Mouse (Mus musculus) intestine, postnatal 0 days (tissue): ENCODE measurements around the gene Thbs4. TPM values are rescaled to one million over a fixed set of nuclear protein-coding genes. Genes with fewer than 3 reads are reported as not detected.
A peak's percentile ranks its signal among the peaks of the same experiment; 100 is the strongest.

Experiments
- ATAC-seq: fragments of 200-750 bp; cut with Nextera tagmentation; 2 replicates; pipeline ENCODE4 v1.8.0; 2017; ENCODE audit warnings: mild to moderate bottlenecking, moderate TSS enrichment, moderate library complexity
- H3K27ac ChIP-seq: fragments of 300-500 bp; sonication (generic); 2 replicates; pipeline ENCODE4 v1.5.1; 2014; ENCODE audit warnings: mild to moderate bottlenecking, low read depth, low read length, moderate library complexity
- H3K27me3 ChIP-seq: fragments of 300-500 bp; sonication (generic); replicated peaks from 2 replicates; pipeline ENCODE4 v1.6.1; 2014; ENCODE audit warnings: low read length, mixed read lengths; ENCODE audit not compliant: control insufficient read depth, insufficient read depth
- H3K36me3 ChIP-seq: fragments of 300-500 bp; sonication (generic); 2 replicates; pipeline ENCODE4 v1.6.1; 2014; ENCODE audit warnings: mild to moderate bottlenecking, moderate library complexity; ENCODE audit not compliant: control insufficient read depth, insufficient read depth
- H3K4me1 ChIP-seq: fragments of 300-500 bp; sonication (generic); replicated peaks from 2 replicates; pipeline ENCODE4 v1.6.1; 2014; ENCODE audit warnings: antibody characterized with exemption, low read length, mixed read lengths; ENCODE audit not compliant: control insufficient read depth, insufficient read depth
- H3K4me2 ChIP-seq: fragments of 300-500 bp; sonication (generic); replicated peaks from 2 replicates; pipeline ENCODE4 v1.6.1; 2014; ENCODE audit warnings: low read depth, mild to moderate bottlenecking, moderate library complexity
- H3K4me3 ChIP-seq: fragments of 300-500 bp; sonication (generic); 2 replicates; pipeline ENCODE4 v1.5.1; 2014; ENCODE audit warnings: low read depth, low read length
- H3K9ac ChIP-seq: fragments of 300-500 bp; sonication (generic); 2 replicates; pipeline ENCODE4 v1.6.1; 2014; ENCODE audit warnings: mild to moderate bottlenecking, low read depth, low read length
- H3K9me3 ChIP-seq: fragments of 300-500 bp; sonication (generic); 2 replicates; pipeline ENCODE4 v1.6.1; 2016; ENCODE audit warnings: mixed run types; ENCODE audit not compliant: control insufficient read depth
- CTCF ChIP-seq: sonication (generic); IDR thresholded peaks from 2 replicates; pipeline ENCODE4 v1.5.1; 2016; ENCODE audit warnings: low read depth, mild to moderate bottlenecking, control low read depth, antibody characterized with exemption, moderate library complexity
- WGBS: fragments of 180-500 bp; shearing (Covaris S2); extraction: QIAGEN DNeasy Blood & Tissue Kit; methylation state at CpG from one replicate; pipeline ENCODE4 v1.1.7; 2014; 5-methylcytosine and 5-hydroxymethylcytosine counted together
- polyA plus RNA-seq: library from polyadenylated mRNA; unstranded; fragments of >200 nt; fragmentation: Nextera tagmentation; extraction: Ambion mirVana; gene quantifications from 2 replicates; pipeline ENCODE4 v1.2.1, GENCODE M21; 2015

Thbs4 gene
- polyA plus RNA-seq, 1 experiment from 2014 or later, result 7.1 TPM

DNA sequence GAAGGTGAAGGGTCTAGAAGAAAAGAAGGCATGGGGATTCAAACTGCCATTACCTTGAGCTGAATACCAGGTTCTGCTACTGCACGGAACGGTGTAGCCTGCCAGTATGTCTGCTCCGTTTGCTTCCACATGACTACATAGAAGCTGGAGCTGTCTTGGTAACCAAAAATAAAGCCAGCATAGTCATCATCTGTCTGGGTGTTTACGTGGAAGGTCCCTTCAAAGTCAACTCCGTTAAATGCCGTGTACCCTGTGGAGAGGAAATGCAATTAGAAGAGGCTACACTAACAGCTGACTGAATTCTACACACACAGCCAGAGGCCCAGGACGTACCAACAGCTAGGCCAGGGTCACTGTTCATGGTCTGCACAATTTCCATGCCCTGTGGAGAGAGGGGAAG lies 39.6 kb downstream of the Thbs4 start:
- no peak overlapping the region for H3K4me2 ChIP-seq
- no peaks in the 10 kb centered on the region for H3K36me3 ChIP-seq
- no peaks in the 10 kb centered on the region for H3K4me1 ChIP-seq
- H3K27ac ChIP-seq, result no peak overlapping the region
- no peak for TF ChIP-seq CTCF
- no peaks in the 10 kb centered on the region for H3K27me3 ChIP-seq
- ATAC-seq, result no peak
- no peaks in the 10 kb centered on the region for H3K9me3 ChIP-seq
- H3K4me3 ChIP-seq, result no peak overlapping the region
- WGBS, result 72% methylated on average over 7 of the region's 7 CpGs
- no peak overlapping the region for H3K9ac ChIP-seq

DNA sequence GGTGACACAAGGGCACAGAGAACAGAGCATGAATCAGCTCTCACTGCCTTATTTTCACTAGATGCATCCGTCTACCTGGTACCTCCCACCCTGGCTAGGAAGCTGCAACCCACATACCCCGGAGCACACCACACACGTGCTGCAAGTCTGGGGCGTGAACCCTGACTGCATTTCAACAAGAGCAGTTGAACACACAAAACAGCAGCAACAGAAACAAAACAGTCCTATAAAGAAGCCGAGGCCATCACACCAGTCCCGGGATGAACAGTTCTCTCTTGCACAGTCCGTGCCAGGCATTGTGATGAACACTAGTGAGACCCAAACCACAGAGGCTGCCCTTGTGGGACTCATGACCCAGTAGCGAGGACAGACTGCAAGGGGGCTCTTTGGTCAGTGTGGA lies 40.9 kb downstream of the Thbs4 start:
- TF ChIP-seq CTCF, result no peak
- no peaks in the 10 kb centered on the region for H3K4me1 ChIP-seq
- H3K27ac ChIP-seq, result no peak overlapping the region
- no peak for ATAC-seq
- WGBS, result 88% methylated on average over 8 of the region's 8 CpGs
- no peaks in the 10 kb centered on the region for H3K9me3 ChIP-seq
- no peak overlapping the region for H3K4me2 ChIP-seq
- no peak overlapping the region for H3K4me3 ChIP-seq
- H3K27me3 ChIP-seq, result no peaks in the 10 kb centered on the region
- H3K36me3 ChIP-seq, result no peaks in the 10 kb centered on the region
- H3K9ac ChIP-seq, result no peak overlapping the region

DNA sequence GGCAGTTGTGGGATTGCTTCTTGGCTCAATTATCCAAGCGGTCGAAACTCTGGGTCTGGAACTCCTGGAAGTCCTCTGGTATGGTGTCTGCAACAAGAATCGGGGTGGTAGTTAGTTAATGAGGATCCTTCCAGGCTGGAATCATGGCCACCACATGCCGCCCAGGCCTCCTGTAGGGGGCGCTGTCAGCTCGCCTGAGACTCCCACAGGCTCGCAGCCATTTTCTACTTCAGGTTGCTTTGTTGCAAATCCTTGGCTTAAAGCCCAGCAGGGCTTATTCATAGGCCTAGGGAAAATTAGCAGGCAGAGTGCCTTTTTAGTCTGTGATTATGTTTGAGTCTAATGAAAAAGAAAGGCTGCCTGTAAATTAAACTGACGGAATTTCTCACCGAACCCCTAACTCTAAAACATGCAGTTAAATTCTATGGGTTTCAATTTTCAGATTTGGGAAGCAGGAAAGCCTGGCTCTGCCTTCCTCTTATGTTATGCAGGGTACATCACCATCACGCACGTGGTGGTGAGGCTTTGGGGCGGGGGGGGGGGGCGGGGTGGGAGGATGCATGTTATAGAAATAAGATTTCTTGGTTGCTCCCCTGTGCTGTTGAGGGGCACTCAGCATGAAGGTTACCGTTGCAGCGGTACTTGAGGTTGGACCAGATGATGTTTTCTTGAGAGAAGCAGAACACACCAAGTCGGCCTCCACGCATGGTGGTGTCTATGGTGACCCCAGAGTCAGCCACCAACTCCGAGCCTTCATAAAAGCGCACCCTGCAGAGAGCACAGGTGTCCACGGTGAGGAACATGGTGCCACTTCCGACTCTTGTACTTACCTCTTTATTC lies 42.7 kb downstream of the Thbs4 start:
- no peak overlapping the region for H3K9ac ChIP-seq
- no peaks in the 10 kb centered on the region for H3K9me3 ChIP-seq
- WGBS, result 65% methylated on average over 21 of the region's 21 CpGs
- no peak overlapping the region for H3K4me3 ChIP-seq
- no peak overlapping the region for H3K27ac ChIP-seq
- no peaks in the 10 kb centered on the region for H3K27me3 ChIP-seq
- H3K4me1 ChIP-seq, result no peaks in the 10 kb centered on the region
- peak; percentile 91 for TF ChIP-seq CTCF
- peak; percentile 68; the same call in 1 of the 2 replicates for ATAC-seq
- H3K36me3 ChIP-seq, result no peaks in the 10 kb centered on the region
- H3K4me2 ChIP-seq, result peak overlapping the region; percentile 40

DNA sequence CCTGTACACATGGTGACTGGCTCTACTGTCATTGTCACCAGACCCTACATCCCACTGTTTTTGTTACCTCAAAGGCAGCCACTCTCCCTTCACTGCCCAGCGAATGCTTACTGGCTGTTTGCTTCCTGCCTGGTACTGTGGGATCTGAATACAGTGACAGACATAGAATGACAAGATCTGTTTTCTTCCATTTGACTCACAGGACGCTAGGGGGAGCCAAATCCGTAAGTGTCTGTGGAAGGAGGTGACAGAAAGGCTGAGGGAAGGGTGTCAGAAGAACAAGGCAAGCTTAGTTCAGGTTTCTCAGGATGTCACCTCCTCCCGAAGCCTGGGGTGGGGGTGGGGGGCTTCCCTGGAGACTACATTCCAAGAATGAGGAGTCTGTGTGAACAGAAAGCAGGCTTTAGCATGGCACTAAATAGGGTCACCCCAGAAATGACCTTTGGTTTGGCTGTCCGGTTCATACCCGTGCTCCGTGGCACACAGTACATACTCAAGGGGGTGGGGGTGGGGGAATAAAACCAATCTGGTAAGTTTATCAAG lies 43.6 kb downstream of the Thbs4 start:
- no peak overlapping the region for H3K27ac ChIP-seq
- H3K4me1 ChIP-seq, result no peaks in the 10 kb centered on the region
- no peaks in the 10 kb centered on the region for H3K9me3 ChIP-seq
- ATAC-seq, result peak; percentile 56; the same call in 1 of the 2 replicates
- H3K27me3 ChIP-seq, result no peaks in the 10 kb centered on the region
- WGBS, result 13% methylated on average over 7 of the region's 7 CpGs
- no peaks in the 10 kb centered on the region for H3K36me3 ChIP-seq
- peak overlapping the region; percentile 40 for H3K4me2 ChIP-seq
- no peak overlapping the region for H3K9ac ChIP-seq
- TF ChIP-seq CTCF, result peak; percentile 96
- H3K4me3 ChIP-seq, result no peak overlapping the region

DNA sequence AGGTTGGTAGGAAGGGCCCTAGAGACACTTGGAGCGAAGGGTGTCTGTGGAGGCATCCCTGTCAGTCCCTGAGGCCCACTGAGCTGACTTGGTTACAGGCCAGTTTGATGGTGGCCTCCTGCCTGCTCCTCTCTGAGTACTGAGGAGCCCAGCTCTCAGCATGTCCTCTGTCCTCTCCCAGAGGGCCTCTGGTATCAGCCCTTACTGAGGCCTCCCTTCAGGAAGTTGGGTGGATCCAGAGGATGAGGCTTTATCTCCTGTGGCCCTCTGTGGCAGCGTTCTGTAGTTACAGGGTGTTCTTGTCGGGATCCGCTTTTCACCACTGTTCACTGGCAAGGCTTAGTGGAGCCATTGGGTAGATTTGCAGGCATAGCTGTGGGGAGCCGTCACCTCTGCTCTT lies 51.3 kb downstream of the Thbs4 start:
- Histone ChIP-seq H3K4me3 (no peak overlapping the region), H3K27me3 (no peaks in the 10 kb centered on the region), H3K27ac (no peak overlapping the region), H3K36me3 (no peaks in the 10 kb centered on the region), H3K9me3 (no peaks in the 10 kb centered on the region), H3K9ac (no peak overlapping the region), H3K4me1 (no peaks in the 10 kb centered on the region), H3K4me2 (no peak overlapping the region)
- 81% methylated on average over 5 of the region's 5 CpGs for WGBS
- no peak for ATAC-seq
- no peak for TF ChIP-seq CTCF

DNA sequence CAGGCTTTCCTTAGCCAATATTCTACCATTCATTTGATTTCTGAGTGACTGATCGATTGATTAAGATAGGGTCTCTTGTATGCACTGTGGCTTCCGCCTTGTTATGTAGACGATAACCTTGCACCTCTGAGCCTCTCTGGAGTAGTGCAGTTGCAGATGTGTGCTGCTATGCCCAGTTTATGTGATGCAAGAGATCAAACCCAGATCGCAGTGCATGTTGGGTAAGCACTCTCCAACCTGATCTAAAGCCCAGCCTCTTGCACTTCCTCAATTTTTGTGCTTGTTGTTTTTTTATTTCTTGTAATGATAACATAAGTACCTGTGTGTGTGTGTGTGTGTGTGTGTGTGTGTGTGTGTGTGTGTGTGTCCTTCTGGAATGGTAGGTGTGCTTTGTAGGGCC lies 51.7 kb downstream of the Thbs4 start:
- Histone ChIP-seq H3K9me3 (no peaks in the 10 kb centered on the region), H3K36me3 (no peaks in the 10 kb centered on the region), H3K4me1 (no peaks in the 10 kb centered on the region), H3K27me3 (no peaks in the 10 kb centered on the region), H3K4me2 (no peak overlapping the region), H3K4me3 (no peak overlapping the region), H3K9ac (no peak overlapping the region), H3K27ac (no peak overlapping the region)
- no peak for ATAC-seq
- TF ChIP-seq CTCF, result no peak
- WGBS, result 90% methylated on average over 4 of the region's 4 CpGs
